Mouse (Mus musculus): Measurements from ENCODE around the gene Ccn5. TPM values are rescaled to one million over a fixed set of nuclear protein-coding genes. Genes with fewer than 3 reads are reported as not detected.

Ccn5 gene
- 1 to 10 TPM in 1 of 2 experiments, under 1 TPM in 1; 0.40 to 1.9 TPM for total RNA-seq (2021)
- long read RNA-seq, experiment 1, partial matches to known transcripts, result 0 of 2 reads
- long read RNA-seq, experiment 1, other reads (novel, unspliced or antisense), result 0 of 2 reads
- long read RNA-seq, experiment 2, partial matches to known transcripts, result 0 of 3 reads
- long read RNA-seq, experiment 2, other reads (novel, unspliced or antisense), result 1 of 3 reads

DNA sequence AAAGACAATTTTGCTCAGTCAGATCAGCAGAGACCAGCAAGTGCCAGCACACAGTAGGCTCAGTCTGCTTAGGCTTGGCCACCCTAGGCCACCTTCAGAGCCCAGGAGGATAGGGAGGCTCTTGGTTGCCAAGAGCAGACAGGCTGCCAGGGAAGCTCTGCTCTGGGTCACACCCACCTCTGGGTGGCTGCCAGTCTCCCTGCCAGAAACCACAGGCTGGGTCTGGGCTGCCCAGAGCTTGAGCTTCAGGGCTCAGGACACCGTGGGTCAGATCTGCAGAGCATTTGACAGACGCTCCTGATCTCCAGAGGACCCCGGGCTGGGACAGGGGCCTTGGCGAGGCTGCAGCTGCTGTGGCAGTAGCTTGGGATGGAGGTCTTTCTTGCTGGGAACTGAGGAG is at the start of gene Ccn5:
TSS of gene Ccn5 (plus strand) at position 255 of the 400 bp plus-strand sequence.
- peak; percentile 89 for DNase-seq

- DNase-seq, result no peak
Observed at GRCm38 (mm10) chr2:163776661-163777060, 44.0 kb upstream of the Ccn5 start.

DNA sequence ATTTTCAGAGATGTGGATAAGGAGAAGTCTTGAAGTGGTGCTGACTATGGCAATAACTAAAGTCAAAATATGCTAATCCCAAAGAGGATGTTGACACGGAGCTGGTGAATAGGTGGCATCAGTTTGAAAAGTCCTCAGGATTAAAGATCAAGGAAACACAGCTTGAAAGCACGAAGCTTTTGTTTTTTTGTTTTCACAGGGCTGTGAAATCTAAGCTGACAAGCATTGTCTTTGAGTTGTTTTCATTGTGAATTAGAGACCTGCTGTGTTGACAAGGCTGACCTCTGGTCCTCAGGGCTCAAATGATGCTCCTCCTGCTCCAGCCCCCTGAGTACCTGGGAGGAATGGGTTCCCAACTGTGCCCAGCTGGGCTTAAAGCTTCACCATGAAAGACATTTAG is 43.6 kb upstream of the Ccn5 start:
- DNase-seq, result no peak

DNA sequence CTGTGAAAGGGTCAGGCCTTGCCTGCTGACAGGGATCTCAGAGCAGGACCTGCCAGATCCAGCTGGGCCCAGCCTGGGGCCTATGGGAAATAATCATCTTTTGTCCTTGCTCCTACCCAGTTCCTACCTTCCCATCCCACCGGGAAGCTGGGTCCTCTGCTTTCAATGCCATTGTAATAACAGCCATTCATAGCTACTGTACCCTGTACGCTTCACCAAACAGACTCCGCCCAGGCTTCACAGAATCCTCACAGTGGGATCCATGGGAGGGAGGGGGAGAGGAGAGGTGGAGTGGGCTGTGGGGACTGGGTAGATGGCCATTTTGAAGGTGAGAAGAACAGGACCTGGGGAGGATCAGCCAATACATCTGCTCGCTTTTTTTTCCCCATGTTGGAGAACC is 41.8 kb upstream of the Ccn5 start:
- DNase-seq, result no peak

DNA sequence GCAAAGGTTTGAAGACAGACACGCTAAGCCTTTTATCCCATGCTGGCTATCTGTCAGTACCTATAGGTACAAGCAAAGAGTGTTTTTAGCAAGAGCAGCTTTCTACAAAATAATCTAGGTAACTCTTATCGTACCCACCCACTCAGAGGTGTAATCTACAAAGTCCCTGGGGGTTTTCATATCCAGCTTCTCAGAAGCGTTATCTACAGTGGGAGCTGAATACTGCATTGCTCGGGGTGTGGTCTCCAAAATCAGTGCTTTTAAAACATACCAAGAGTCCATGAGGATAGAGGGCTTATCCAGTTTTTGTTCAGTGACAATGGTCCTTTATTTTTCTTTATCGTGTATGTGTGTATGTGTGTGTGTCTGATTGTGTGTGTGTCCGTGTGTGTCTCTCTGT is 37.3 kb upstream of the Ccn5 start:
- no peak for DNase-seq

GRCm38 (mm10) chr2:163783901-163784300 is 36.8 kb upstream of the Ccn5 start:
- no peak for DNase-seq

- no peak for DNase-seq
Observed at GRCm38 (mm10) chr2:163787086-163787485, 33.6 kb upstream of the Ccn5 start.

DNA sequence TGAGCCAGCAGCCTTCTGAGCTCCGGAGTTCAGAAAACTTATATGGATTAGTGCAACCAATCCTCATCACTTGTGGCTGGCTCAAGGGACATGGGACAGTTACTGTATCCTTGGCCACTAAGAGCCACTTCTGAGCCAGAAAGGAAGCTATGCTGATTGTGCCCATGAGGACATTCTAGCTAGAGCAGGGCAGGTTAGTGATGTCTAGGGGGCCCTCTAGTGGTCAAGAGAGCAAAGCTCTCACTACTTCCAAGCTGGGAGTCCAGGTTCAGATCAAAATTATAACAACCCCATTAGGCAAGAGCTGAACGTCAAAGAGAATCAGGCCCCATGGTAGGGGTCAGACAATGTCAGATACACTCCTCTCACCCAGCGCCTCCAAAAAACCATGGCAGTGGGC is 33.0 kb upstream of the Ccn5 start:
- no peak for DNase-seq

GRCm38 (mm10) chr2:163788484-163788883 is 32.2 kb upstream of the Ccn5 start:
- peak; percentile 76 for DNase-seq

DNA sequence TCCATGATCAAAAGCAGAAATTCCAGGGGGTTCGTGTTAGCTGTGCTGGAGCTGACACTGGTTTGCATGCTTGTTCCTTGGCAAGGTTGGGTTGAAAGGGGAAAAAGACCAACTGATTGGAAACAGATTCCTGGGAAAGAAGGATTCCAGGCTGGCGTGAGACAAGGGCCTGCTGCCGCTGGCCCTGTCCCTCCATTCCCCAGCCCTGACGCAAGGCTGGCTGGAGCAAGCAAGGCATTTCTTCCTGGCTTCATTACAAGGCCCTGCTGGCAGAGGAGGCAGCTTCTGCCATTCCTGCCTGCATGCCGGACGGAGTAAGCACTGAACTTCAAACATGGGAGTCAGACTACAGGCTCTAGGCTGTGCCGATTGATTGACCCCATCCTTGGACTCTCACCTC is 22.2 kb upstream of the Ccn5 start:
- DNase-seq, result peak; percentile 63

GRCm38 (mm10) chr2:163800832-163801231 is 19.8 kb upstream of the Ccn5 start:
- peak; percentile 42 for DNase-seq

- no peak for DNase-seq
Observed at GRCm38 (mm10) chr2:163801406-163801805, 19.3 kb upstream of the Ccn5 start.

- DNase-seq, result no peak
Observed at GRCm38 (mm10) chr2:163803838-163804237, 16.8 kb upstream of the Ccn5 start.

- no peak for DNase-seq
Observed at GRCm38 (mm10) chr2:163809166-163809565, 11.5 kb upstream of the Ccn5 start.

DNA sequence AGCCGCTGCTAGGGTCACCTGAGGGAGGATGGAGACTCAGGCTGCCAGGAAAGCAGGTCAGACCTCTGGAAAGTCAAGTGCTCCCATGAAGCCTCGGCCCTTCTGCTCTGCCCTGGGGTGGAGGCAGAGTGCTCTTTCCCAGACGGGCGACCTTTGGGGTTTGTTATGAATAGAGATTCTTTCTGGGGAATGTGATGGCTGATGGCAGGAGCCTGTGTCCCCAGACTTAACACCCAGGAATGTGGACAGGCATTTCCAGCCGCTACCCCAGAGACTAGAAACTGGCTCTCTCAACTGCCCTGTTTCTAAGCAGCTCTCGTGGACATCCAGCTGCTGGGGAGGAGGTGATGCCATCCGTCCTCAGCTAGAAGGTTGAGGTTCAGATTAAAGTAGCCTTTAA is 11.0 kb upstream of the Ccn5 start:
- no peak for DNase-seq

- DNase-seq, result no peak
Observed at GRCm38 (mm10) chr2:163813077-163813476, 7.6 kb upstream of the Ccn5 start.

- no peak for DNase-seq
Observed at GRCm38 (mm10) chr2:163814739-163815465, 5.8 kb upstream of the Ccn5 start.

- DNase-seq, result peak; percentile 75
Observed at GRCm38 (mm10) chr2:163823248-163823647, 2.6 kb downstream of the Ccn5 start.

- peak; percentile 44 for DNase-seq
Observed at GRCm38 (mm10) chr2:163823771-163824170, 3.1 kb downstream of the Ccn5 start.

- no peak for DNase-seq
Observed at GRCm38 (mm10) chr2:163825861-163826260, 5.2 kb downstream of the Ccn5 start.

- DNase-seq, result no peak
Observed at GRCm38 (mm10) chr2:163826494-163826893, 5.8 kb downstream of the Ccn5 start.

DNA sequence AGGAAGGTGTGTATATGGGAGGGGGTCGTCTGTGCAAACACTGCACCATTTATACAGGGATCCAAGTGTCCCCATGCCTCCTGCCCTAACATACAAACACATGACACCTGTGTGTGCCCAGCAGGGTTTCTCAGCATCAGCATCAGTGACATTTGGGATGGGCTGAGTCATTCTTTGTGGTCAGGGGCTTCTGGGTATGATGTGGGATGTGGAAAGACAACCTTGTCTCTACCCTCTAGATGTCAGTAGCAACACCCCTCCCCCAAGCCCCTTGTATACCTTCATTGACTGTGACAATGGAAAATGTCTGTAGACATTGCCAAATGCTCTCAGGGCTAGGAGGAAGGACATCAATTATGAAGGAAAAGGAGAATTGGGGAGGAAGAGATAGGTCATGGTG is 10.5 kb downstream of the Ccn5 start:
- DNase-seq, result no peak

DNA sequence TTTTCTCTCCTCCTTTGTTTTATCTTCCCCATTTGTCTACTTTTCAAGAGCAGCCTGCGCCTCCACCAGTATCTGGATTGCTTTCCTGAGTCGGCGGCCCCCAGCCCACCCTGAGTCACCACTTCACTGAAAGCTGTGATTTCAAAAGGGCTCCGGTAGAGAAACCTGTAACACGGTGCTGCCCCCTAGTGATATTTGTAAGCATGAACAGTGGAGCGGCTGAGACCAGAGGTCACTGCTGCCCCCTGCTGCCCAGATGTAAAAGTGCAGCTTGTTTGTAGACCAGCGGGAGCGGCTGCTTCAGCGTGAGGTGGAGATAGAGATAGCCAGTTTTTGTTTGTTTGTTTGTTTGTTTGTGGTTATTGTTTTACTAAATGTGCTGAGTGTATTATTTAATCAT is 17.4 kb downstream of the Ccn5 start:
- peak; percentile 83 for DNase-seq

DNA sequence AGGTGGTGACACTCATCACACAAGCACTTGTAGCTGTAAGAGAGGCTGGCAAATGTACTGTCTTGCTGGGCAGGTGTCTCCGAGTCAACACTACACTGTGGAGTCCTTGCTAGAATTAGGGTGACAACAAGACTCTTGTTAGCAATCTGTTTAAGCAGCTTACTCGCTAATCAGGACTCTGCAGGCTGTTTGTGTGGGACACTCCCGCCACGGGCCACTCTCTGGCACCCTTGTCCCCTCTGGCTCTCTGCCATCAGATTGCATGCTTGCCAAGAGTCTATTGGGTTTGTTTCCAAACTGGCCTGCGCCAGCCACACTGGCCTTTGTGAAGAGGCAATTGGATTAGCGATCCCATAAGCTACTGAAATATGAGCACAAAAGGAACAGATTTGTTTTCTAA is 18.9 kb downstream of the Ccn5 start:
- DNase-seq, result no peak

Data from gastrocnemius, postnatal 10 days (tissue).